In the genomic region with DNA sequence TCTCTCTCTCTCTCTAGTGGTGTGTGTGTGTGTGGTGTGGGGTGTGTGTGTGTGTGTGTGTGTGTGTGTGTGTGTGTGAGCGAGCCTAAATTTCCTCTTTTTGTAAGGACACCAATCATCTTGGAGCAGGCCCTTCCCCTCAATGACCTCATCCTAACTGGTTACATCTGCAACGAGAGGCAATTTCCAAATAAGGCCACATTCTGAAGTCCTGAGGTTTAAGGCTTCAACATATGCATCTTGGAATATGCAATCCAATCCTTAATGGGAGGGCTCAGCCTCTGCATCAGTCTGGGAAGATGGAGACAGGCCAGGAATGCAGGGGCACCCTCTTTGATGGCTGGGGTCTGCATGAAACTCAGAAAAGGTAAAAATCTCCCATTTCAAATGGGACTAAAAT, we compare ENCODE assay signal across 7 mouse cellular contexts. TPM values are rescaled to one million over a fixed set of nuclear protein-coding genes. Genes with fewer than 3 reads are reported as not detected.
DNase-seq lines count a peak whose midpoint lies in the region; ATAC-seq and TF ChIP-seq lines count a peak whose summit lies in the region.

No protein-coding gene starts in this region.

- no peaks in the 10 kb centered on the region for H3K36me3 ChIP-seq in forebrain, embryonic 14.5 days (ENCODE audit: control insufficient read depth, insufficient read depth, low read length)
- no peaks in the 10 kb centered on the region for H3K36me3 ChIP-seq in intestine, postnatal 0 days (ENCODE audit: control insufficient read depth, insufficient read depth)
- no peaks in the 10 kb centered on the region for H3K36me3 ChIP-seq in midbrain, embryonic 15.5 days (replicated peaks)

- ATAC-seq in forebrain, embryonic 14.5 days = no peak
- ATAC-seq in intestine, postnatal 0 days = peak; percentile 34; the same call in 1 of the 2 replicates
- ATAC-seq in midbrain, embryonic 15.5 days (replicated peaks) = 0 out of 2 replicates have a peak, but pooled peaks have one; percentile 6

- 40% methylated on average over 2 of the region's 2 CpGs for WGBS in forebrain, embryonic 14.5 days
- WGBS in intestine, postnatal 0 days = 31% methylated on average over 2 of the region's 2 CpGs
- 42% methylated on average over 2 of the region's 2 CpGs for WGBS in midbrain, embryonic 15.5 days

- H3K4me1 ChIP-seq in forebrain, embryonic 14.5 days (ENCODE audit: control insufficient read depth, insufficient read depth, low read length) = peaks cover 16% of the 10 kb centered on the region
- no peaks in the 10 kb centered on the region for H3K4me1 ChIP-seq in intestine, postnatal 0 days (replicated peaks; ENCODE audit: control insufficient read depth, insufficient read depth, low read length)
- H3K4me1 ChIP-seq in midbrain, embryonic 15.5 days = peaks cover 12% of the 10 kb centered on the region

- H3K27me3 ChIP-seq in forebrain, embryonic 14.5 days (replicated peaks; ENCODE audit: control insufficient read depth, insufficient read depth, low read length) = no peaks in the 10 kb centered on the region
- no peaks in the 10 kb centered on the region for H3K27me3 ChIP-seq in intestine, postnatal 0 days (replicated peaks; ENCODE audit: control insufficient read depth, insufficient read depth, low read length)
- H3K27me3 ChIP-seq in midbrain, embryonic 15.5 days (replicated peaks) = no peaks in the 10 kb centered on the region

- H3K4me3 ChIP-seq in forebrain, embryonic 14.5 days (ENCODE audit: low read depth, low read length) = no peak overlapping the region
- H3K4me3 ChIP-seq in intestine, postnatal 0 days (ENCODE audit: low read depth, low read length) = no peak overlapping the region
- H3K4me3 ChIP-seq in midbrain, embryonic 15.5 days = no peak overlapping the region

- no peak for TF ChIP-seq CTCF in intestine, postnatal 0 days (IDR thresholded peaks at IDR 0.05; ENCODE audit: low read depth)

- DNase-seq in thymus, postnatal 4 days = peak; percentile 17
- no peak for DNase-seq in thymus, postnatal 10 days (ENCODE audit: low spot score in 2 of 2)
- DNase-seq in forebrain, embryonic 14.5 days (ENCODE audit: low spot score) = peak; percentile 37
- no peak for DNase-seq in frontal cortex, adult 2 months (ENCODE audit: extremely low spot score in 1 of 2, low spot score in 1 of 2)
- no peak for DNase-seq in c-Kit-positive CD71-positive TER-119-positive erythroid progenitor cells, embryonic 14.5 days (ENCODE audit: low spot score)

- H3K27ac ChIP-seq in forebrain, embryonic 14.5 days (ENCODE audit: low read depth, low read length) = peak overlapping the region; percentile 74
- H3K27ac ChIP-seq in intestine, postnatal 0 days (ENCODE audit: low read depth, low read length) = peak overlapping the region; percentile 61
- H3K27ac ChIP-seq in midbrain, embryonic 15.5 days = peak overlapping the region; percentile 49

- H3K9ac ChIP-seq in forebrain, embryonic 14.5 days (ENCODE audit: low read length) = no peak overlapping the region
- no peak overlapping the region for H3K9ac ChIP-seq in intestine, postnatal 0 days (ENCODE audit: low read depth, low read length)
- H3K9ac ChIP-seq in midbrain, embryonic 15.5 days = no peak overlapping the region

- no peaks in the 10 kb centered on the region for H3K9me3 ChIP-seq in forebrain, embryonic 14.5 days (replicated peaks; ENCODE audit: control insufficient read depth, low read length)
- H3K9me3 ChIP-seq in intestine, postnatal 0 days (ENCODE audit: control insufficient read depth) = no peaks in the 10 kb centered on the region
- H3K9me3 ChIP-seq in midbrain, embryonic 15.5 days = no peaks in the 10 kb centered on the region

- no peak overlapping the region for H3K4me2 ChIP-seq in forebrain, embryonic 14.5 days (ENCODE audit: low read length)
- no peak overlapping the region for H3K4me2 ChIP-seq in intestine, postnatal 0 days (replicated peaks; ENCODE audit: low read depth)
- no peak overlapping the region for H3K4me2 ChIP-seq in midbrain, embryonic 15.5 days

RNA-seq across cellular contexts. Expression of a gene that starts 2.6 kb away (rescaled TPM):
- polyA plus RNA-seq in forebrain, embryonic 14.5 days (2014; fragmentation: Nextera tagmentation; extraction: Ambion mirVana) = 5.8 and 5.9 TPM in 2 replicates
- 55.2 and 61.8 TPM in 2 replicates for polyA plus RNA-seq in intestine, postnatal 0 days (2015; fragmentation: Nextera tagmentation; extraction: Ambion mirVana)
- polyA plus RNA-seq in midbrain, embryonic 15.5 days (2015; fragmentation: Nextera tagmentation; extraction: Ambion mirVana) = 3.7 and 5.4 TPM in 2 replicates
- 11.0 and 11.2 TPM in 2 replicates for polyA plus RNA-seq in frontal cortex, adult 2 months (2012; rRNA removed)

RNA-seq across cellular contexts. Expression of a gene that starts 16.4 kb away (rescaled TPM):
- 0.67 and 0.82 TPM in 2 replicates for polyA plus RNA-seq in forebrain, embryonic 14.5 days (2014; fragmentation: Nextera tagmentation; extraction: Ambion mirVana)
- polyA plus RNA-seq in intestine, postnatal 0 days (2015; fragmentation: Nextera tagmentation; extraction: Ambion mirVana) = 1.9 and 2.4 TPM in 2 replicates
- polyA plus RNA-seq in midbrain, embryonic 15.5 days (2015; fragmentation: Nextera tagmentation; extraction: Ambion mirVana) = 0.25 and 0.74 TPM in 2 replicates
- 1.7 and 2.0 TPM in 2 replicates for polyA plus RNA-seq in frontal cortex, adult 2 months (2012; rRNA removed)

RNA-seq across cellular contexts. Expression of a gene that starts 23.4 kb away (rescaled TPM):
- not detected in 2 replicates for polyA plus RNA-seq in forebrain, embryonic 14.5 days (2014; fragmentation: Nextera tagmentation; extraction: Ambion mirVana)
- 0.60 and 1.3 TPM in 2 replicates for polyA plus RNA-seq in intestine, postnatal 0 days (2015; fragmentation: Nextera tagmentation; extraction: Ambion mirVana)
- not detected in 2 replicates for polyA plus RNA-seq in midbrain, embryonic 15.5 days (2015; fragmentation: Nextera tagmentation; extraction: Ambion mirVana)
- polyA plus RNA-seq in frontal cortex, adult 2 months (2012; rRNA removed) = not detected in 2 replicates

RNA-seq across cellular contexts. Expression of a gene that starts 40.6 kb away (rescaled TPM):
- 0.42 and 0.53 TPM in 2 replicates for polyA plus RNA-seq in forebrain, embryonic 14.5 days (2014; fragmentation: Nextera tagmentation; extraction: Ambion mirVana)
- polyA plus RNA-seq in intestine, postnatal 0 days (2015; fragmentation: Nextera tagmentation; extraction: Ambion mirVana) = 3.0 TPM in 2 replicates
- 1.6 TPM in 2 replicates for polyA plus RNA-seq in midbrain, embryonic 15.5 days (2015; fragmentation: Nextera tagmentation; extraction: Ambion mirVana)
- 0.50 and 1.8 TPM in 2 replicates for polyA plus RNA-seq in frontal cortex, adult 2 months (2012; rRNA removed)

Comparison
In these comparisons a context has a peak if more than half of its experiments do, and no peak if none do; other contexts are left out.
1. DNase-seq: peak in thymus, postnatal 4 days (single experiment) and forebrain, embryonic 14.5 days (single experiment); none in thymus, postnatal 10 days (0 of 2), frontal cortex, adult 2 months (0 of 2) and c-Kit-positive CD71-positive TER-119-positive erythroid progenitor cells, embryonic 14.5 days (single experiment).
2. Peak in every context shown above with its lines, with median percentiles within 50 percentile points of each other: H3K27ac ChIP-seq.